Mouse (Mus musculus): ENCODE measurements at regions not wholly inside any gene's neighbourhood (a gene's known extent, or its start where the extent isn't known, plus 50 kb on each side); places are given as distances from the start of the nearest gene placed in this dataset.

GRCm38 (mm10) chr14:86029401-86029800, 1111.6 kb downstream of the Diaph3 start:
- no peak for TF ChIP-seq CTCF (IDR thresholded peaks at IDR 0.05; ENCODE audit: low read depth)
- no peak for TF ChIP-seq EP300 (IDR thresholded peaks at IDR 0.05; ENCODE audit: low read depth)
